Mouse (Mus musculus): ENCODE results near the gene Cmip. TPM values are rescaled to one million over a fixed set of nuclear protein-coding genes. Genes with fewer than 3 reads are reported as not detected.
A peak's percentile ranks its signal among the peaks of the same experiment; 100 is the strongest.

The Cmip gene
- polyA plus RNA-seq, 1 experiment from 2014 or later, result 146 TPM

GRCm38 (mm10) chr8:117253390-117254269 lies 3.2 kb upstream of the Cmip start:
- ATAC-seq, result no peak

GRCm38 (mm10) chr8:117254496-117254895 lies 2.4 kb upstream of the Cmip start:
- no peaks in the 10 kb centered on the region for H3K9me3 ChIP-seq (replicated peaks; ENCODE audit: control insufficient read depth, low read length, poor library complexity, severe bottlenecking)
- H3K27ac ChIP-seq (ENCODE audit: low read length), result no peak overlapping the region
- peaks cover 8% of the 10 kb centered on the region for H3K4me1 ChIP-seq (ENCODE audit: control insufficient read depth, insufficient read depth, low read length)
- H3K4me3 ChIP-seq (ENCODE audit: low read depth, low read length), result no peak overlapping the region
- H3K9ac ChIP-seq (ENCODE audit: low read depth, low read length), result no peak overlapping the region
- H3K27me3 ChIP-seq (ENCODE audit: control insufficient read depth, insufficient read depth, low read depth, low read length), result no peaks in the 10 kb centered on the region
- 86% methylated on average over 6 of the region's 6 CpGs for WGBS
- no peak for ATAC-seq
- H3K4me2 ChIP-seq (ENCODE audit: low read length), result no peak overlapping the region
- no peaks in the 10 kb centered on the region for H3K36me3 ChIP-seq (ENCODE audit: control insufficient read depth, insufficient read depth, low read length)

More at GRCm38 (mm10) chr8:117253390-117254269, 3.2 kb upstream of the Cmip start:
- Histone ChIP-seq H3K27ac (ENCODE audit: low read length) (no peak overlapping the region), H3K4me1 (ENCODE audit: control insufficient read depth, insufficient read depth, low read length) (peaks cover under 1% of the 10 kb centered on the region; the same call in 1 of the 2 replicates), H3K36me3 (ENCODE audit: control insufficient read depth, insufficient read depth, low read length) (no peaks in the 10 kb centered on the region), H3K9me3 (replicated peaks; ENCODE audit: control insufficient read depth, low read length, poor library complexity, severe bottlenecking) (no peaks in the 10 kb centered on the region), H3K27me3 (ENCODE audit: control insufficient read depth, insufficient read depth, low read depth, low read length) (no peaks in the 10 kb centered on the region), H3K4me3 (ENCODE audit: low read depth, low read length) (no peak overlapping the region), H3K9ac (ENCODE audit: low read depth, low read length) (no peak overlapping the region), H3K4me2 (ENCODE audit: low read length) (no peak overlapping the region)
- WGBS, result 88% methylated on average over 17 of the region's 17 CpGs

- Histone ChIP-seq H3K9ac (ENCODE audit: low read depth, low read length) (peak overlapping the region; percentile 98), H3K27ac (ENCODE audit: low read length) (peak overlapping the region; percentile 94), H3K4me2 (ENCODE audit: low read length) (peak overlapping the region; percentile 96), H3K9me3 (replicated peaks; ENCODE audit: control insufficient read depth, low read length, poor library complexity, severe bottlenecking) (no peaks in the 10 kb centered on the region), H3K27me3 (ENCODE audit: control insufficient read depth, insufficient read depth, low read depth, low read length) (no peaks in the 10 kb centered on the region), H3K4me1 (ENCODE audit: control insufficient read depth, insufficient read depth, low read length) (peaks cover 20% of the 10 kb centered on the region), H3K36me3 (ENCODE audit: control insufficient read depth, insufficient read depth, low read length) (no peaks in the 10 kb centered on the region), H3K4me3 (ENCODE audit: low read depth, low read length) (peak overlapping the region; percentile 89)
- peak; percentile 83 for ATAC-seq
- under 1% methylated on average over 77 of the region's 92 CpGs for WGBS
These were observed 449 bp upstream of the Cmip start for GRCm38 (mm10) chr8:117256292-117256938.

GRCm38 (mm10) chr8:117257821-117258575 lies 1.1 kb downstream of the Cmip start:
- H3K4me1 ChIP-seq (ENCODE audit: control insufficient read depth, insufficient read depth, low read length), result peaks cover 35% of the 10 kb centered on the region
- H3K27me3 ChIP-seq (ENCODE audit: control insufficient read depth, insufficient read depth, low read depth, low read length), result no peaks in the 10 kb centered on the region
- no peaks in the 10 kb centered on the region for H3K9me3 ChIP-seq (replicated peaks; ENCODE audit: control insufficient read depth, low read length, poor library complexity, severe bottlenecking)
- no peaks in the 10 kb centered on the region for H3K36me3 ChIP-seq (ENCODE audit: control insufficient read depth, insufficient read depth, low read length)
- H3K4me2 ChIP-seq (ENCODE audit: low read length), result peak overlapping the region; percentile 96
- peak overlapping the region; percentile 89 for H3K4me3 ChIP-seq (ENCODE audit: low read depth, low read length)
- peak overlapping the region; percentile 94 for H3K27ac ChIP-seq (ENCODE audit: low read length)
- 3% methylated on average over 22 of the region's 22 CpGs for WGBS
- peak overlapping the region; percentile 98 for H3K9ac ChIP-seq (ENCODE audit: low read depth, low read length)
- no peak for ATAC-seq

- H3K4me1 ChIP-seq (ENCODE audit: control insufficient read depth, insufficient read depth, low read length), result peaks cover 36% of the 10 kb centered on the region
- no peaks in the 10 kb centered on the region for H3K9me3 ChIP-seq (replicated peaks; ENCODE audit: control insufficient read depth, low read length, poor library complexity, severe bottlenecking)
- H3K27me3 ChIP-seq (ENCODE audit: control insufficient read depth, insufficient read depth, low read depth, low read length), result no peaks in the 10 kb centered on the region
- no peaks in the 10 kb centered on the region for H3K36me3 ChIP-seq (ENCODE audit: control insufficient read depth, insufficient read depth, low read length)
- peak overlapping the region; percentile 96 for H3K4me2 ChIP-seq (ENCODE audit: low read length)
- peak overlapping the region; percentile 89 for H3K4me3 ChIP-seq (ENCODE audit: low read depth, low read length)
- H3K9ac ChIP-seq (ENCODE audit: low read depth, low read length), result peak overlapping the region; percentile 98
- no peak for ATAC-seq
- 29% methylated on average over 6 of the region's 6 CpGs for WGBS
- H3K27ac ChIP-seq (ENCODE audit: low read length), result peak overlapping the region; percentile 94
These were observed 1.7 kb downstream of the Cmip start for GRCm38 (mm10) chr8:117258576-117259040.

DNA sequence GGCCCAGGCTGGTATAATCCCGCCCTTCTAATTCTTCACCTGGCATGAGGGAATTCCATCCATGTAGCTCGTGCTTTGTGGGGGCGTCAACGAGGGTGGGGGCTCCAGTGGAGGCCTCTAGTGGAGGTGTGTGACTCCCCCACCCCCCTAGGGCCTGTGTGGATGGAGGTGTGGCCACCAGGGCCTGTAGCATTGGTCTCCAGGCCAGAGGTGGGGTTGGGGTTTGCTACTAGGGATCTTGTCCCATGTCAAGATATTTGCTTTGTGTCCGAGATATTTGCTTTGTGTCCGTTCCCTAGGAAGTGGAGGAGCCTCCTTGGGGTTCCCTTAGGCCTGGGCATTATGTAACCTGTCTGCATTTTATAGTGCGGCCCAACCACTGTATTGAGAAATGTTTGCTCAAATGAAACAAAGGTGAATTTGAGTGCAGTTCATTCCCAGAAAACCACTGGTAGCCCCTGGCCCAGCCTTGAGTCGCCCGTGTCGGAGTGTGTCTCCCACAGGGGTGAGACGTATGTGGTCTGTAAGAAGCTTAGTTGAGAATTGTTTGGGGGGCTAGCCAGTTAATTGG lies 2.7 kb downstream of the Cmip start:
- ATAC-seq, result no peak
- Histone ChIP-seq H3K4me2 (ENCODE audit: low read length) (peak overlapping the region; percentile 96), H3K4me1 (ENCODE audit: control insufficient read depth, insufficient read depth, low read length) (peaks cover 36% of the 10 kb centered on the region), H3K9me3 (replicated peaks; ENCODE audit: control insufficient read depth, low read length, poor library complexity, severe bottlenecking) (no peaks in the 10 kb centered on the region), H3K9ac (ENCODE audit: low read depth, low read length) (peak overlapping the region; percentile 98), H3K27me3 (ENCODE audit: control insufficient read depth, insufficient read depth, low read depth, low read length) (no peaks in the 10 kb centered on the region), H3K27ac (ENCODE audit: low read length) (peak overlapping the region; percentile 94), H3K4me3 (ENCODE audit: low read depth, low read length) (peak overlapping the region; percentile 89), H3K36me3 (ENCODE audit: control insufficient read depth, insufficient read depth, low read length) (no peaks in the 10 kb centered on the region)
- 36% methylated on average over 11 of the region's 11 CpGs for WGBS

GRCm38 (mm10) chr8:117260234-117260929 lies 3.5 kb downstream of the Cmip start:
- Histone ChIP-seq H3K27ac (ENCODE audit: low read length) (peak overlapping the region; percentile 94), H3K27me3 (ENCODE audit: control insufficient read depth, insufficient read depth, low read depth, low read length) (no peaks in the 10 kb centered on the region), H3K9me3 (replicated peaks; ENCODE audit: control insufficient read depth, low read length, poor library complexity, severe bottlenecking) (no peaks in the 10 kb centered on the region), H3K9ac (ENCODE audit: low read depth, low read length) (peak overlapping the region; percentile 98), H3K4me1 (ENCODE audit: control insufficient read depth, insufficient read depth, low read length) (peaks cover 36% of the 10 kb centered on the region), H3K36me3 (ENCODE audit: control insufficient read depth, insufficient read depth, low read length) (no peaks in the 10 kb centered on the region), H3K4me3 (ENCODE audit: low read depth, low read length) (peak overlapping the region; percentile 89), H3K4me2 (ENCODE audit: low read length) (peak overlapping the region; percentile 96)
- ATAC-seq, result no peak
- WGBS, result 11% methylated on average over 14 of the region's 14 CpGs

DNA sequence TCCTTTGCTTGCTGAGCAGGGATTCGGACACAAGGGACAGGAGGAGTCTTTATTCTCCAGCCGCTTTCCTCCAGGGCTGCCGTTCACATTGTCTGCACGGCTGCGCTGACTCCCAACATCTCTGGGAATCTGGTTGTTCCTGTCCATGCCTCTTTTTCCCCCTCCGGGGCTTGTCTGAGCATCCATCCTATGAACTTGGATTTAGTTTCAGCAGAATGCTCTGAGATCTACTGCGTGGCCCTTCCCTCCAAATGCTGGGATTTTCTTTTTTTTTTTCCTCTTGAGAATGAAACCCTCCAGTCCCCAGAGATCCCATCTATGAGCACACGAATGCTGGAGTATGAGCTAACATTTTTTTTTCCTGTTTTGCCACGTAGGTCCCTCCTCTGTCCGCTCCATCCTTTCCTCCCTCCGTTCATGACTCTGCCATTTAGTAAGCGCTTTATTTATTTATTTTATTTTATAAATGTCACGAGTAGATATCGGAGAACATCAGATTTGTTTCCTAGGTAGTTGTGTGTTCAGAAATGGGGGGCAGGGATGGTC lies 4.1 kb downstream of the Cmip start:
- Histone ChIP-seq H3K27me3 (ENCODE audit: control insufficient read depth, insufficient read depth, low read depth, low read length) (no peaks in the 10 kb centered on the region), H3K27ac (ENCODE audit: low read length) (peak overlapping the region; percentile 94), H3K4me3 (ENCODE audit: low read depth, low read length) (peak overlapping the region; percentile 89), H3K4me2 (ENCODE audit: low read length) (peak overlapping the region; percentile 96), H3K9me3 (replicated peaks; ENCODE audit: control insufficient read depth, low read length, poor library complexity, severe bottlenecking) (no peaks in the 10 kb centered on the region), H3K9ac (ENCODE audit: low read depth, low read length) (peak overlapping the region; percentile 98), H3K4me1 (ENCODE audit: control insufficient read depth, insufficient read depth, low read length) (peaks cover 36% of the 10 kb centered on the region), H3K36me3 (ENCODE audit: control insufficient read depth, insufficient read depth, low read length) (no peaks in the 10 kb centered on the region)
- WGBS, result 15% methylated on average over 14 of the region's 14 CpGs
- no peak for ATAC-seq

Data from midbrain, embryonic 16.5 days (tissue).